Mouse (Mus musculus) left cerebral cortex, adult 2 months (tissue): ENCODE measurements at regions not wholly inside any gene's neighbourhood (a gene's known extent, or its start where the extent isn't known, plus 50 kb on each side); places are given as distances from the start of the nearest gene placed in this dataset.

ENCODE experiments used
- DNase-seq, 2 experiments: peaks; one replicate each; pipeline ENCODE4 v3.0.0; 2021 to 2022; ENCODE audit warnings: low spot score in 2 of 2, mixed read lengths in 1 of 2; ENCODE audit errors: extremely low spot score in 1 of 2
- H3K27ac ChIP-seq: fragments of 200-600 bp; 2 replicates; pipeline ENCODE4 v1.8.1; 2022
- H3K4me3 ChIP-seq: fragments of 200-600 bp; 2 replicates; pipeline ENCODE4 v1.8.1; 2022
- CTCF ChIP-seq: fragments of 200-600 bp; IDR thresholded peaks from 2 replicates; pipeline ENCODE4 v1.8.1; 2022; ENCODE audit warnings: antibody characterized with exemption, mild to moderate bottlenecking, moderate library complexity
- intact Hi-C: fragments of 180-260 bp; cut with DNase I; formaldehyde crosslinking; loops from one replicate; pipeline ENCODE4 v1.15.1; 2025

DNA sequence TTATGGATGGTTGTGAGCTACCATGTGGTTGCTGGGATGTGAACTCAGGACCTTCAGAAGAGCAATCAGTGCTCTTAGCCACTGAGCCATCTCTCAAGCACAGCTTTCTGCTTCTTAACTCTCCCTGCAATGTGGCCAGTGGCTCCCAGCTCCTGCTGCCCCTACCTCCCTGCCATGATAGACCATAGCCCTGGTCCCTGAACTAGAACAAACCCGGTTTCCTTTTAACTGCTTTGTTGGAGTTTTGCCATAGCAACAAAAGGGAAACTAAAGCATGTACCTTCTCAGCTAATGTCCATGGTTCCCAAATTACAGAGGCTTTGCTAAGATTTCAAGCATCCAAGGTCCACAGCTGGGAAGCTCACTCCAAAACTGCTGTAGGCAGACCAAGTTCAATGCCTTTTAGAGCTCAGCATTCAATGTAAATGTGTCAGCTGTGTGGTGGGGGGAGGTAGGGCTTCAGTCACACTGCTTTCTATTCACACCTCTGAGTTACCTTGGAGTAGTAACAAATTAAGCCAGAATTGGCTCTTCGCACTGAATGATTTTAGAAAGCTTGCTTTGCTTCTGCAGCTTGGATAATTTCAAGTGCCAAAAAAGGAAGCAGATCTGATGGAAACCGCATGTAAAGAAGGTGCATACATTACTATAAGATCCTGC, 54.0 kb upstream of the Usp24 start:
- no peak for DNase-seq

DNA sequence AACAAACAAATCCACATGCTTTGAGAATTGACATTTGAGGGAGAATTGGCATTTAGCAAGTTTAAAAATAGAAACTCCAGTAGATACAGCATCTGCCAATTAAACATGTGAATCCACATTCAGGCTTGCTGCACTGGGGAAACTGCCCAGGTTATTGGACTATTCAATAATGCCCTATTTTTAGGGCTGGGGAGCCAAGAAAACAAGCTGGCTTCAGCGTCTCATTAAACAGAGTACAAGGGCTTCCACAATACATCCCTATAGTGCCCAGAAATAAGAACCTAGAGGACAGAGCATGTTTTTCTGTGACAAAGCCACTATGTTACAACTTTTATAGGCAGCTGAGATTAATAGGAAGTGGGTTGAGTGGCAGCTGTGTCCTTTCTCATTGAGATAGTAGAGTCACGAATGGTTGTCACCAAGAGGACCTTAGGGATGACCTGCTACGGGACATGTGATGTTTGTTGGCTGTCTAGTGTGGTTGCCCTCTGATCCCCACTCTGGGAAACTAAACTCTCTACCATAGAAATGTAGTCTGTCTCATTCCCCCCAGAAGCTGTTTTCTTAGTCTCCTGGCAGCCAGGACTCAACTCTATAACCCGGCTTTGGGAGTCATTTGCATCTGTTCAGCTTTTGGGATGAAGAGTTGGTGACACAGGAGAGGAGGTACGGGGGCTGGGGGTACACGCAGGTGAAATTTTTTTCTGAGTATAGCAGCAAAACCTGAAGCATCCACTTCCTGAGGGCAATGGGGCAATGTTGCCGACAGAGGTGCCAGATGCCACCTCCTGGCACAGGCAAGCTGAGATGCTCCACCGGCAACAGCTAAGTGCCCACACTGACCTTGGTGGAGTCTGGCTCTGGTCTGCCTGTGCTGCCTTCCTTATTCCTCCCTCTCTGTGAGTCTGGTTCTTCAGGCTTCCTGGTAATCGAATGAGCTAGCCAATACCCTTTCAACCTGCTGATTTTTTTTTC, 53.0 kb upstream of the Usp24 start:
- no peak for DNase-seq
- no peak overlapping the region for H3K4me3 ChIP-seq
- TF ChIP-seq CTCF = no peak
- no peak overlapping the region; the same call in 1 of the 2 replicates for H3K27ac ChIP-seq
- intact Hi-C loops = loop anchor here (2.0 kb wide), 1 partner anchor 54 kb away; the partner anchor contains the start of gene Usp24

More for the DNA sequence above, 54.0 kb upstream of the Usp24 start:
- no peak overlapping the region for H3K4me3 ChIP-seq
- intact Hi-C loops = loop anchor here (2.0 kb wide), 1 partner anchor 55 kb away; the partner anchor contains the start of gene Usp24
- no peak for TF ChIP-seq CTCF
- H3K27ac ChIP-seq = no peak overlapping the region
